Mouse (Mus musculus) layer of hippocampus, adult 11-12 months (tissue): ENCODE data around the gene Igf1r.
A peak's percentile ranks its signal among the peaks of the same experiment; 100 is the strongest.

Experiments
- DNase-seq: peaks from one replicate; pipeline ENCODE4 v3.0.0; 2022; ENCODE audit warnings: low spot score

The Igf1r gene

GRCm38 (mm10) chr7:67952777-67953700 is at the start of gene Igf1r:
TSS of gene Igf1r (plus strand) at chr7:67952827.
- peak; percentile 29 for DNase-seq

DNA sequence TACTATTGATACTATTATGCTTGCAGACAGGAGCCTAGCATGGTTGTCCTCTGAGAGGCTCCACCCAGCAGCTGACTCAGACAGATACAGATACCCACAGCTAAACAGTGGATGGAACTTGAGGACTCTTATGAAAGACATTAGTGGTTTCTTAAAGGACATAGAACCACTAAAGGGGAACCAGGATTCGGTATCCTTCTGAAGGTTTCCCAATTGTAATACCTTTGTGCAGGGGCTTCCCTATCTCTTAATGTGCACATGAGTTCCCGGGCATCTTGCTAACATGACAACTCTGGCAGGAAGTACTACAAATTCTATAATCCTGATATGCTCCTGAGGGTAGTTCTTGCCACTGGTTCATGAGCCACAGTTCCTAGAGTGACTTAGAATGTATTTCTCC is 46.3 kb upstream of the Igf1r start:
- DNase-seq, result no peak

- DNase-seq, result peak; percentile 26
Measured at GRCm38 (mm10) chr7:67907786-67908400, 44.7 kb upstream of the Igf1r start.

DNA sequence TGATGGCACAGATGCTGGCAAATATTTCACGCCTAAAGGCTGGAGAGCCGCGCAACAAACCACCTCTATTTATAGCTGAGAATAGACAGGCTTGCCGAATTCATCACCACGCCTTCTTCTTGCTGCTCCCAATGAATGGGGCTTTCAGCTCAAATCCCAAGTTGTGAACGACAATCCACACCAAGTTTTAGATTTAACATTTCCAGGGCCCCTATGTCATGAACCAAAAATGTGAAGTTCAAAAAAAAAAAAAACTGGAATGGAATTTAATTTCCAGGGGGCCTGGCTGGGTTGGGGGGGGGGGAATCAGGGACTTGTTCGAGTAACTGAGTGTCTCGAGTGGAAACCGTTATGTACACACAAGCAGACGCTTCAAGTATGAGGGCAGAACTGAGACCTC is 42.1 kb upstream of the Igf1r start:
- DNase-seq, result peak; percentile 6

DNA sequence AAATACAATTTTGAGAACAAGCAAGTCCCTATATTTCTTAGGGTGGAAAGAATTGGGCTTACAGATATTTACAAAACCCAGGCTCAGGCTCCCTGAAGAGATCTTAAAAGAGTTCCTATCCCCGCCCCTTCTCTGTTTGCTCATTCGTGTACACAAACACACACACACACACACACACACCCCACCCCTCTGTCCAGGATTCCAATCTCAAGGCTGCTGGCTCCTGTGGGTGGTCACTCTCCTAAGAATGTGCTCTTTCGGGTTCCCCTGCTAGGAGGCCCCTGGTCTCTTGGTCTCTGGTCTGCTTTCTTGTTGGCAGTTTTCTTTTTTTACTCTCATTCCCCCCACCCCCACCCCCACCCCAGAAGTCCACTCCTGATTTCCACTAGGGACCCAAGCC is 41.7 kb upstream of the Igf1r start:
- DNase-seq, result no peak

DNA sequence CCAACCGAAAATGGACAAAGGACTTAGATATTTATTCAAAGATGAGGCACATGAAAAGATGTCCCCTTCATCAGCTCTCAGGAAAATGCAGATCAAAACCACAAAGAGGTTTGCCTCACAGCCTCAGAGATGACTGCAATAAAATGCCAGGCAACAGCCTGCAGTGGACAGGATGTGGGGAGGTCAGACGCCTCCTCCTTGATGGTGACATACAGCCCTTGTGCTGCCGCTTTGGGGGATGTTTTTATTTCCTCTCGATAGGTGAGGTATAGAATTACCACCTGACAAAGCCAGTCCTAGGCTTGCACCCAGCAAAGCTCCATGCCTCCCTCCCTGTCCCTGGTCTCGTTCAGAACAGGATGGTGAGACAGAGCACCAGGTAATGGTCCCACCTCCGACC is 40.8 kb upstream of the Igf1r start:
- no peak for DNase-seq

DNA sequence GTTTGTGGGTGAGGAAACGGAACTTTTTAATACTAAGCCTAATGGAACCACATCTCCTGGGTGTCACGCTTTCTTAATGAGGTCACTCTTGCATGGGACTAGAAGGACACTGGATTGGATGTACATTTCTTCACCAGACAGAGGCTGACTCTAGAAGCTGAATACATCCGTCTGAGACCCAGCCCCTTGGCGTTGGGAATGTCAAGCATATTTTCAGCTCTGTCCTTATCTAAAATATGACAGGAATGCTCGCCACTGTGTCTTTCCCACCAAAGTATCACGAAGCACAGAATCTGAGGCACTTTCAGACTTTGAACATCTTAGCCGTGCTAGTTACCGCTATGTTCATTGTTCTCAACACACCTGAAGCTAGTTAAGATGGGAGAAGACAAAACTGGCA is 35.7 kb upstream of the Igf1r start:
- no peak for DNase-seq

- no peak for DNase-seq
Measured at GRCm38 (mm10) chr7:67917753-67918152, 34.9 kb upstream of the Igf1r start.

DNA sequence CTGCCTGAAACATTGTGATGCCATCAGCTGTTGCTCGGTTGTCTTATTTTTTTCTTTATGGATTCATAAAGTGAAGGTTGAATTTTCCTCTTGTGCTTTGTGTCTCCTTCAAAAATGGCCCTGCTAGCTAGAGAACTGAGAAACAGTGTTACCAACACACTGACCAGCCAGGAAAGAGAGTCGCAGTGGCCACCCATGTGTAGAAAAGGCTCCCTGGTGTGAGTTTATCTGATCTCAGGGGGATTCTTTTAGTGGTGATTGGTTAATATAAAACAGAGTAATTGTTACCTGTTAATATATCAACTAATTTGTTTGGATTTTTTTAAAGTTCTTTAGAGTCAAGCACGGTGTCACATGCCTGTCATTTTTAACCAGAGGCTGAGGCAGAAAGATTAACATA is 33.2 kb upstream of the Igf1r start:
- no peak for DNase-seq

DNA sequence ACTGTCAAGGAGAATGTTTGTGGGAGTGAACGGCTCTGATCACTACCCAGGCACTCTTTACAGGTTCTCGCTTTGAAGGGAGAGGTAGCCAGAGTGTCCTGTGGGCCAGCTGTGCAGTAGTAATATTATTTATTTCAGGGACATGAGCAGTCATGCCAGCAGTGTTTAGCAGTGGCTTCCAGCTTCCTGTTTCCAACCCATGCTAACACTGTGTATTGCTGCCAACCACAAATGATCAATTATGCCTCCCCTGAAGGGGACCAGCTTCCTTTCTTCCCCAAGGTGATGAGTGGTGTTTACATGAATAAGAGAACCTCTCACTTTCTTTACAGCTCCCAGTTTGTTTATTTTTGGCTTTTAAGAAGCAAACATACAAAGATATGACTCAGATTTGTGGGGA is 28.4 kb upstream of the Igf1r start:
- DNase-seq, result no peak

DNA sequence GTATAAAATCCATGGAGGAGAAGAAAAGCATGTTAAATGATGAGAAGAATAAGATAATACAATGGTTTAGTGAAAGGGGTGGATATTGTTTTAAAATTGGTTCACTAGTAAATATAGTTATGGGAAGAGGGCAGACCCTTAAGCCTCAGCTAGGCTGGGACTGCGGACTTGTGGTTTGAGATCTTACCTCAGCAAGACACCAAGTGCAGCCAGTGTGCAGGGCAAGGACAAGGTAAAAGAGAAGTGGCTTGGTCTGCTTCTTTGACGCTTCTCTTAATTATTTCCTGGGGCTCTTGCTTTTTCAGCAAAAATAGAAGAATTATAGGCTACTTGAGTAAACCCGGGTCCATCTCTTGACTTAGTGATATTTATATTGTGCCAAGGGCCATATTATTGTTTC is 22.5 kb upstream of the Igf1r start:
- DNase-seq, result no peak

GRCm38 (mm10) chr7:67936801-67937200 is 15.8 kb upstream of the Igf1r start:
- no peak for DNase-seq

DNA sequence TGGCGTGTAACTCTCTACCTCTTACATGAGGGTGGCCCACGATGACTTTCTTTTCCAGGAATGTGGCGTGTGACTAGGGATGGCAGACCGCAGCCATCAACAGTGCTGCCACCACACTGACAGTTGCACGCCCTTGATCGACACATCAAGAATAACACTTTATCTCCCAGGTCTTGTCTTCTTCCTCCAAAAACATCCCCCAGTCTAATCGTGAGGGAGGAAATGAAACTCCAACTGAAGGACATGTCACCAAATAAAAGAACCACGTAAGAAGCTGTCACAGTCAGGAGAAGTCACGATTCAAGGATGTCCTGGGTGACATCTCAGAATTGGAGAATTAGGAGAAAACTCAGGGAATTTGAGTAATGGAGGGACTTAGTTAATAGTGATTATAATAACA is 8.8 kb upstream of the Igf1r start:
- no peak for DNase-seq

- DNase-seq, result no peak
Measured at GRCm38 (mm10) chr7:67946901-67947300, 5.7 kb upstream of the Igf1r start.

GRCm38 (mm10) chr7:67950346-67950814 is 2.2 kb upstream of the Igf1r start:
- peak; percentile 24 for DNase-seq

GRCm38 (mm10) chr7:67950815-67951531 is 1.7 kb upstream of the Igf1r start:
- peak; percentile 85 for DNase-seq

DNA sequence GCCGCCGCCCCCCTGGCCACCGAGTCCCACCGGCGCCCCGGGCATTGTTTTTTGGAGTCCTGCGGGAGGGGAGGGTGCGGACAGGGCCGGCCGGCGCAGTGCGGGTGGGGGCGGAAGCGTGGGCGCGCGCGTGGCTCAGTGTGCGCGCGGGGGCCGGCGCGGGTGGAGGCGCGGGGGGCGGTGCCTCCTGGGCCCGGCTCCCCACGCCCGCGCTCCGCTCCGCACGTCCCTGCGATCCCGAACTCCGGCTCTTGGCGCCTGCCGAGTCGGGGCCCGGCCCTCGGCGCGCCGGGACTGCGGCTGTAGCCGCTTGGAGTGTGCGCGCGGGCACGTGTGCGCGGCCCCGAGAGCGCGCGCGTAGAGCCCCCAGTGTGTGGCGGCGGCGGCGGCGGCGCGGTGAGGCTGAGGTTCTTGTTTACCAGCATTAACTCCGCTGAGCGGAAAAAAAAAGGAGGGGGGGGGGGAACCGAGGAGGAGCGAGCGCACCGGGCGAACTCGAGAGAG is 1.0 kb upstream of the Igf1r start:
- DNase-seq, result peak; percentile 94

DNA sequence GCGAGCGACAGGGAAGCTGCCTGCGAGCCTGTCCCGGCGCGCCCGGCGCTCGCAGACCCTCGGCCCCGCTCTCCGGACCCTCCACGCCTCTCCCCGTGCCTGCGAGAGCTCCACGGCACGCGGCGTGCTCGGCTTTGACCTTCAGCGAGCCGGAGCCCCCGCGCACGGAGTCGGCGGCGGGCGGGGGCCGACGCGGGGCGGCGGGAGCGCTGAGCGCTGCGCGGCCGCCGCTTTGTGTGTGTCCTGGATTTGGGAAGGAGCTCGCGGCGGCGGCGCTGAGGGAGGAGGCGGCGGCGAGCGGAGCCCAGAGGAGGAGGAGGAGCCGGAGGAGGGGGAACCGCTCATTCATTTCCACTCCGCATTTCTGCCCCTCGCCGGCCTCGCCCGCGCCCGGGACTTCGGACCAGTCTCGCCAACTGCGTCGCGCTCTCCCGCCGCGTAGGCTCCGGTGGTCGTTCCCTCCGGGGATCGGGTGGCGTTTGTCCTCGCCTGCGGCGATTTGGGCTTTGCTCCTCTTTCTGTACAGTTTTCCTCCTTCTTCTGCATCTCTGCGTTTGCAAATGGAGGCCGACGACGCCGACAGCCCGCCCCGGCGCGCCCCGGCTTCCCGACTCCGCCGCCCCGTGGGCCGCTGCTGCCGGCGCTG is 468 bp upstream of the Igf1r start:
- peak; percentile 75 for DNase-seq

DNA sequence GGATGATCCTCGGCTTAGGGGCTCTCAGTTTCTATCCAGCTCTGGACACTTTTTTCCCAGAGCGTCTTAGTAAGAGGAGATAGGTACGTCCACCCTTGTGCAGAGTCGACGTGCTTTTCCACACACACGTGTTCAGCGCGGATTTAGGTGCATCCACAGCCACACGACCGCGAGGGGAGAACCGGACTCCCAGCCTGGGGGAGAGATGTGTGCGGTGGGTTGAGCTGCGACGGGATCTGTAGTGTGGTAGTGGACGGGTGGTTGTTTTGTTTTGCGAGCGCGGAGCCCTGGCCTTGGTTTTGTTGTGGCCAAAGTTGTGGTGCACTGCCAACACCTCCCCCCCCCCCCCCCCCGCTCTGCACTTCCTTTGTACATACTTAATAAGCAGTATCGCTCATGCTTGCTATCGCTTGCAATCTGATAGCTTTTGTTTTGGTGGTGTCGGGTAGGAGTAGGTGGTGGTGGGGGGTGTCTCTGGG is 1.2 kb downstream of the Igf1r start:
- DNase-seq, result no peak

GRCm38 (mm10) chr7:67954591-67955185 is 2.1 kb downstream of the Igf1r start:
- DNase-seq, result no peak

- DNase-seq, result no peak
Measured at GRCm38 (mm10) chr7:67955276-67955675, 2.6 kb downstream of the Igf1r start.
